Mouse (Mus musculus) liver, embryonic 14.5 days (tissue): ENCODE measurements around the gene Vav2.

Experiments
- CTCF ChIP-seq: IDR thresholded peaks from 2 replicates; pipeline ENCODE4 v1.5.1; 2016; ENCODE audit warnings: antibody characterized with exemption, low read depth, control low read depth
- EP300 ChIP-seq: IDR thresholded peaks from 2 replicates; pipeline ENCODE4 v1.6.1; 2016; ENCODE audit warnings: antibody characterized with exemption, low read depth

- TF ChIP-seq CTCF, result no peak
- no peak for TF ChIP-seq EP300
These were observed 11.4 kb upstream of the Vav2 start for GRCm38 (mm10) chr2:27438281-27438680.
